Mouse (Mus musculus): ENCODE measurements around the gene Ndufc1. TPM values are rescaled to one million over a fixed set of nuclear protein-coding genes. Genes with fewer than 3 reads are reported as not detected.
A peak's percentile ranks its signal among the peaks of the same experiment; 100 is the strongest.
"Not testable (repeated sequence)": the region's sequence is repeated elsewhere in the genome, so short reads cannot be mapped to it uniquely, and the experiment has no call there.

The Ndufc1 gene
- 100 to 1,000 TPM; 341 to 350 TPM for total RNA-seq (2021)

DNA sequence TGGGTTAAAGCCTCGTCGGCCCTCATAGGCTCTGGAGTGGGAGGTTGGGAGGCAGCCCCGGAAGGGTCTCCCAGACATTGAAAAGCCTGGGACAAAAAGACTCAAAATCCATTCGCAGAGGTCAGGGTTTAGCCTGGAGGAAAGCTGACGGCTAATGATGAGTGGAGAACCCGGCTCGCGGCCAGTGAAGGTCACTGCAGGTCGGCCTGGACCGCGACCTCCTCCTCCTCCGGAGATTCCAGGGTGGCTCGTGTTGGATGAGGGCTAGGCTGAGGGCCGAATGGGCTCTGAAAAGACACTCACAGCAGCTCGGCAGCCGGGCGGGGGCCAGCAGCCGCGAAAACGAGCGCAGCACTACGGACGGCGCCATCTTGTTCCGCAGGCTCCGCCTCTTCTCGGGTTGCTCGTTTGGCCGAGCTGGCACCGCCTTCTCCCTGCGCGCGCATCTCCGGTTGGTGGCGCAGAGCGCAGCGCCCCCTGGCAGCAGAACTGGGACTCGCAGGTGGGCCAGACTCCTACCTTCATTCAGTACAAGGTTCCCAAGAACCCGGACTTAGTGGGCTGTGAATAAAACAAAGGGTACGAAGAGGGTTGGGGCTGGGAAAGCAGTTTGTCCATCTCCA lies at the start of gene Ndufc1:
TSS of gene Ndufc1 (minus strand) at position 428 of the 623 bp plus-strand sequence.
- DNase-seq (ENCODE audit: extremely low spot score in 1 of 2, low spot score in 2 of 2), result peak; percentile 94 to 97
- intact Hi-C loops (cut with DNase I), result no loop called here

DNA sequence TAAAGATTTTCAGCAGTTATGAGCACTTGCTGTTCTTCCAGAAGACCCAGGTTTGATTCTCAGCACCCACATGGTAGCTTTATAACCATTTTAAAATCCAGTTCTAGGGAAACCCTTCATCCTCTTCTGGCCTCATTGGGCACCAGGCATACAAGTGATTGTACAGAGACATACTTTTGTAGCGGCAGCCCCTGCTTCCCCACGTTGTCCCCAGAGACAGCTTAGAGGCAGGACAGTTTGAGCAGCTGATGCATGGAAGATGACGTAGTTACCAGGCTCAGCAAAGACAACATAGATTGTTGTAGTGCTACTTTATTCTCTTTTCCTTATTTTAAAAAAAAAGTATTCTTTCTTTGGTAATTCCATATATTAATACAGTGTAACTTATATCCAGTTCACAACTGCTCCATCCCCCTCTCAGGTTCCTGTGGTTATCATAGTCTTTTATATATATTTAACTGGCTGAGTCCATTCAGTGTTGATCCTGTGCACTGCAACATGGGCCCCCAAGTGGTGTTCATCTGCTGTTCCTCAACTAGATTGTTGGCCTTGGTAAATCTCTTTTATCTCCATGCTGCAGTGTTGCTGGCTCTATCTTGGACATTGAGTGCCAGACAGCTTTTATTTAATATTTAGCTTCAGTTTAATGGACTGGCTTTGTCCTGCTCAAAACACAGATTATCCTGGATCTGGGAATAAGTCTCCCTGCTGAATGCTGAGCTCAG lies 26.2 kb upstream of the Ndufc1 start:
- no peak for DNase-seq (ENCODE audit: extremely low spot score in 1 of 2, low spot score in 2 of 2)
- intact Hi-C loops (cut with DNase I), result no loop called here

DNA sequence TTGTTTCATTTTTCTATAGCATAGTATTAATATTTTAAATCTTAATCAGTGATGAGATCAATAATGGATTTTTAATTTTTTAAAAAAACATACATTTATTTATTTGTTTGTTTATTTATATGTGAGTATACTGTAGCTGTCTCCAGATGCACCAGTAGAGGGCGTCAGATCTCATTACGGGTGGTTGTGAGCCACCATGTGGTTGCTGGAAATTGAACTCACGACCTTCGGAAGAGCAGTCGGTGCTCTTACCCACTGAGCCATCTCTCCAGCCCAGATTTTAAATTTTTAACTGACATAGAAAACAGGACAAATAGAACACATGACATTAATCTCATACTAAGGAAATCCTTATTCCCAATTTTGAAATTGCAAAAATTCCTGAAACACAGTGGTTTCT lies 25.6 kb upstream of the Ndufc1 start:
- intact Hi-C loops (cut with DNase I); DNase-seq (ENCODE audit: extremely low spot score in 1 of 2, low spot score in 2 of 2): not testable (repeated sequence)

DNA sequence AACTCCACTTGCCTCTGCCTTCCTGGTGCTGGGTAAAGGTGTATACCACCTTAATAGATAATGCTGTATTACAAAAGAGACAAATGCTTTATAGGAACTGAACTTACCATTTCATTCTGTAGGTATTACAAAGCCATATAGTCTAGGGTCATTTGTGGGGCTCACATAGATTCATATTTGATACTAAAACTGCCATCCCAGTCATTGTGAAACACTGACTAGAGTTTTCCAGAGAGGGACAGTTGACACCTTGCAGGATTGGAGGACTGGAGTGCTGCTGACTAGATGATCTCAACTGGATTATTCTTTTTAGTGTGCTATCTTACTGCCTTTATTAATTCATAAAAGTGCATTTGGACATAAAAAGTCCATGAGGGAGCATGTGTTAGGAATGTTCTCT lies 16.6 kb upstream of the Ndufc1 start:
- intact Hi-C loops (cut with DNase I), result no loop called here
- DNase-seq (ENCODE audit: extremely low spot score in 1 of 2, low spot score in 2 of 2), result no peak

DNA sequence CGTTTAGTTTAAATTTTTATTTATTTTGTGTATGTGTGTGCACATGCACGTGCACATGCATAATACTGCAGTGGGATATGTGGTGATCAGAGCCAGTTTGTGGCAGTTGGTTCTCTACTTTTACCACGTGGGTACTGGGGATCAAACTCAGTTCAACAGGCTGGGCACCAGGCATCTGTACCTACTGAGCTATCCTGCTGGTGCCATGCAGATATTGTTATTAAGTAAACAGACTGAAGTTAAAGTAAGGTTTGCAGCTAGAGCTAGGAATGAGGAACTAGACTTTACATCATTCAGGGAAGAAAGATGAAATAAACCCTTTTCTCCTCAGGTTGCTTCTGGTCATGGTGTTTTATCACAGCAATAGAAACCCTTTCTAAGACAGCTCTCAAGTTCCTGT lies 13.1 kb upstream of the Ndufc1 start:
- DNase-seq (ENCODE audit: extremely low spot score in 1 of 2, low spot score in 2 of 2), result no peak
- intact Hi-C loops (cut with DNase I), result no loop called here

DNA sequence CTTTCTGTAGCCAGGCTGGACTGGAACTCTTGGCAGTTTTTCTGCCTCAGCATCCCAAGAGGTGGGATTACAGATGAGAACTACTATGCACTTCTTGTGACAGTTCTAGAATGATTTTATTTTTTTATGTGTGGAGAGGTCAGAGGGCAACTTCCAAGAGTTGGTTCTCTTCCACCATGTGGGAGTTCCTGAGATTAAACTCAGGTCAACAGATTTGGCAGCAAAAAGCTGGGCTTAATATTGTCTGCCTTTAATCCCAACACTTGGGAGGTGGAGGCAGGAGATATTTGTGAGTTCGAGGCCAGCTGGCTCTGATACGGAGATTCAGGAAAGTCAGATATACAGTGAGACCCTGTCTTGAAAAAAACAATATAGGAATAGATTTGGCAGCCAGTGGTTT lies 9.2 kb upstream of the Ndufc1 start:
- intact Hi-C loops (cut with DNase I), result no loop called here
- no peak for DNase-seq (ENCODE audit: extremely low spot score in 1 of 2, low spot score in 2 of 2)

DNA sequence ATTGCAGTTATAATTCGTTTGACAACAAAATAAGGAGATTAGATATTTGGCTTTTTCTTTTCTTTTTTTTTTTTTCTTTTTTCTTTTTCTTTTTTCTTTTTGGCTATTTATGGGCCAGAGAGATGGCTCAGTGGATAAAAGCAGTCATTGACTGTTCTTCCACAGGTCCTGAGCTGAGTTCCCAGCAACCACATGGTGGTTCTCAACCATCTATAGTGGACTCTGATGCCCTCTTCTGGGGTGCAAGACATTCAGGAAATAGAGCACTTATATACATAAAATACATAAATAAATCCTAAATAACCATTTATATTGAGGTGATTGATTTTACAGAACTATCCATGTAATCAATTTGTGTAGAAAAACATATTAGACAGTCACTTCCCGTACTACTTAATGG lies 8.7 kb upstream of the Ndufc1 start:
- DNase-seq (ENCODE audit: extremely low spot score in 1 of 2, low spot score in 2 of 2), result no peak
- intact Hi-C loops (cut with DNase I), result no loop called here

DNA sequence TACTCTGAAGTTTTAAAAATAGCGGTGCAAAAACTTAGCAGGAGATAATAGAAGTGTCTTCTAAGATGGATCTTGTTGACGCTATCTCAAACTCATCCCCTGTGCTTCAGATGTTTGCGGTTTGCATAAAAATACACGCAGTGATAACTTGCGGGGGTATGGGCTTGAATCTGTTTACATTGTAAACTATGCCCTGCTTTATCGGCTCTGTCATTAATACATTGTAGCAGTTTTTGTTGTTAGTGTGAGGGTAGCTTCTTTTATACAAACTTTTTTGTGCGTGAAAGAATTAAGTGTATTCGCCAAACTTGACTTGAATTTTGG lies 8.3 kb upstream of the Ndufc1 start:
- DNase-seq (ENCODE audit: extremely low spot score in 1 of 2, low spot score in 2 of 2), result no peak
- intact Hi-C loops (cut with DNase I), result no loop called here

DNA sequence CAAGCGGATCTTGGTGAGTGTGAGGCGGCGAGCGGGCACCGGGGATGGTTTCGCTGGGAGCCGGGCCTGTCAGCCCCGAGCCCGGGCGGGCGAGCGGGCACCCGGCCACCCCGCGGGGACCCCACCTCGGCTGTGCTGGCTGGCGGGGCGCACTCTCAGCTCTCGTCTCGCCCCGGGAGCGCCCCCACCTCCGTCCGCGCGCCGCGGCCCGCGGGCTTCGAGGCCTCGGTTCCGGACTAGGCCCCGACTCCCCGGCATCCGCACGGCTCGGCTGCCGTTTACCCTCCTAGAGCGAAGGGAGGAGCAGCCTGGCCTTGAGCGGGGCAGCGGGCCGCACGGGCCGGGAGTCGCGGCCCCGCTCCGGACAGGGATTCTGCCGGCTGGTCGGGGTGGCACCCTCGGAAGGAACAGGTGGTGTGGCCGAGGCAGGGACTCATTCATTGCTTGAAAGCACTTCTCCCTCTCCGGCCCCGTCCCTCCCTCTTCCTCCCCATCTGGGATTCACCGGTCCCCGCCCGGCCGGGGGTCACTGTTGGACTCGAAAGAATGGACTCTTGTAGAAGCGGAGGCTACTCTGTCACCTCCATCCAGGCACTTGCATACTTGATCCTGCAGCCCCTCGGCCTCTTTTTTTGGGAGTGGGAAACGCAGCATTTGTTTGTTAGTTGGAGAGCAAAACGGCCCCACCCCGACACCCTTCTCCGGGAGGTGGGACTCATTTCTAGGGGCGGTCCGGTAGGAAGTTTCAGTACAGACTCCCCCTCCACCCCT lies 7.8 kb upstream of the Ndufc1 start:
- peak in 1 of 2 experiments; percentile 65 for DNase-seq (ENCODE audit: extremely low spot score in 1 of 2, low spot score in 2 of 2)
- intact Hi-C loops (cut with DNase I), result no loop called here

DNA sequence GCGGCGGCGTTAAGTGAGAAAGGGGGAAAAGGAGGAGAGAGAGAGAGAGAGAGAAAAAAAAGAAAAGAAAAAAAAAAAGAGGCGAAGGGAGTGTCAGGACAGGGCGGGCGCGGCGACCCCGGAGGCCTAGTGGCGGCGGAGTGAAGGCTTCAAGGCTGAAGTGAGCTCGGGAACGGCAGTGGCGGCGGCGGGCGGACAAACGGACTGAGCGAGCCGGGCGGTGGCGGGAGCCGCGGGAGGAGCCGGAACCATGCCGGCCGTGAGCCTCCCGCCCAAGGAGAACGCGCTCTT lies 7.2 kb upstream of the Ndufc1 start:
- intact Hi-C loops (cut with DNase I), result no loop called here
- no peak for DNase-seq (ENCODE audit: extremely low spot score in 1 of 2, low spot score in 2 of 2)

DNA sequence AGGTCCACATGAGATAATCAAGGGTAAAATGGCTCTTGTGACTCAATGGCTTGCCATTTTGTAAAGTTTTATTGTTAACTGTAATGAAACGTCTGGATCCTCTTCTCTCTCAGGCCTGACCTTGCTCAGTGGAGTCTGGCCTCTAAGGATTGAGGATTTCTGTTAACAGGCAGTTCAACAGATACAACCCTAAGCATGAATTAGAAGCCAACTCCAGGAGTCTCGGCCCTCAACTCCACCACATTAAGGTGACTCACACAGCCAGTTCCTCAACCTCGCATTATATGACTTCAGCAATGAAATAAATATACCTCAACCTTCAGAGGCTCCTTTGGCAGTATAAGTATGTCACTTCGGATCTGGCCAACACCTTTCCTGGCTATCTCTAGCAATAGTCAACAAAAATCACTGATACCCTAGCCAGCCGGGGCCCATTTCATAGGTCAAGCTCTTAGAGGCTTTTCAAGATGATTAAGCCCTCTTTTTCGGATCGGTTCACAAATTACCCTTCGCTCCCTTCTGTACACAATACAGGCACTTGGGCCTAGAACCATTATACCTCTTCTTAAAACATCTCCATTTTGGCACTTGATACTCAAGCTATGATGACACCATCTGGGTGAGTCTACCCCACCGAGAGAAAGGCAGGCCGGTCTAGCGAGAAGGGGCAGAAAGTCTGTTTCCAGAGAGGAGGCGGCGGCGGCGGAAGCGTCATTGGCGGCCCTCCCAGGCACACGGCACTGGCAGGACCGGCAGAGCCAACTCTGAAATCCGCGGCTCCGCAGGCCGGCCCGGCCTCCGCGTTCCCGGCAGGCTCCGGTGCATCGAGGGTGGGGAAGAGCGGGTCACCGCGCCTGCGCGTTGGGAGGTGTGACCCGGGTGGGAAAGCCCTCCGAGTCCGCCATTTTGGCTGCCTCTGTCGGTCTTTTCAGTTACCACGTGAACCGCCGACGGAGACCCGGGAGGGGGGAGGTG lies 6.6 kb upstream of the Ndufc1 start, which contains the start of gene Naa15:
TSS of gene Naa15 (plus strand) at position 51 of the 975 bp plus-strand sequence.
- intact Hi-C loops (cut with DNase I), result no loop called here

DNA sequence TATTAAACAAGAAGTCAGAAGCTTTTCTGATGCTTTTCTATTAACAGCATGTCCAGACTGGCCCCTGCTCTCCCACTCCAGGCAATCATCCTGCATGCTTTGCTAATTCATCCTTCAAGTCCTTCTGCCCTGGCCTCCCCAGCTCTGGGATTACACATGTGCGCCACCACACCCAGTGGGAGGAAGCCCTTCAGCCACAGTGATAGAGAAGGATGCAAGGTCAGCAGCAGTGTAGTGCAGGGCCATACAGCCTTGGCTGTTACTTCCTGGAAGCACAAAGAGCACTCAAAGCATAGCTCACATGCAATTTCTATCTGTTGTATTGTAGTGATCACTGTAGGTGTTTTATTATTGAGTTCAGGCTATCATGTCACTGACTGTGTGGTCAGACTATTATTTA lies 4.5 kb upstream of the Ndufc1 start:
- intact Hi-C loops (cut with DNase I), result no loop called here
- DNase-seq (ENCODE audit: extremely low spot score in 1 of 2, low spot score in 2 of 2), result peak in 1 of 2 experiments; percentile 26

More for the DNA sequence above, 6.6 kb upstream of the Ndufc1 start, which contains the start of gene Naa15:
- DNase-seq (ENCODE audit: extremely low spot score in 1 of 2, low spot score in 2 of 2), result peak; percentile 94 to 98

DNA sequence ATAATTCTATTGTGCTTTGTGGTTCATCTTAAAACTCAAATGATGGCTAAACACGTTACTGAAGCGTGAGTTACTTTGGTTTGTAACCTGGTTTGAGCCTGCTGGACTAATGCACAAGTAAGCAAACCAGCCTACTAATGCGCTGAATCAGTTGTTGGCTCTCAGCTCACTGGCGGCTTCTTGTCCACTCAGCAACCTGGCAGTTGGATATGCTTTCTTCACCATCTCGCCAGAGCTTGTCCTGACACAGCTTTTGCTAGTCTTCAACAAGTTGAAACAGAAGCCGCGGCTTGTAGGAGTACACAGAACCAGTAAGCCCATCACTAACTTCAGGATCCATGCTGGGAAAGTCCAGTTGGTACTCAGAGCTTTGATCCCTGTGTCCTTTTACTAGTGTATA lies 3.7 kb upstream of the Ndufc1 start:
- intact Hi-C loops (cut with DNase I), result no loop called here
- DNase-seq (ENCODE audit: extremely low spot score in 1 of 2, low spot score in 2 of 2), result no peak

DNA sequence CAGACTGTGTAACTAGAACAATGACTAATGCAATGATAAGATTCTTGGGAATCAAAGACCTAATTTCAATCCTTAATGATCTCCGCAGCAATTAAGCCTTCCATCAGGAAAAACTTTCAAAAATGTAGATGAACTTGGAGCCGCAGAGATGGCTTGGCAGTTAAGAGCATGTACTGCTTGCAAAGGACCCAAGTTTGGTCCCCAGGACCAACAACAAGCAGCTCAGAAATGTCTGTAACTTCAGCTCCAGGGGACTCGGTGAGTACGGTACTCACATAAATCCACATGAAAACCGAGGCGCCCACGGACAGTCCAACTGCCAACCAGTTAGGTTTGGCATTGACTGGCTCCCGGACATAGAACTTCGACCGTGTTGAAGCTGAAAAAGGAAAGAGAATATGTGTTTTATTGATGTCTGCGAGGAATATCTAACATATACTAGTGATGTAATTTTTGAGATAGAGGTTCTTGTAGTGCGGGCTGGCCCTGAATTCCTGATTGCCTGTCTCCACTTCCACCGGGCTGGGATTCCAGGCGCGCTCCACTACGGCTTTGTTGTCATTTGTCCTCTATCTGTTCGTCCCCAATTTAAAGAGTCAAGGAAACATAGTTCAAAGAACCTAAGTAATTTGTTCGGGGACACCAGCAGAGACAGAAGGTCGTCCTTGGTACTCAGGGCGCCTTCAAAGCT lies 773 bp downstream of the Ndufc1 start:
- DNase-seq (ENCODE audit: extremely low spot score in 1 of 2, low spot score in 2 of 2), result no peak
- intact Hi-C loops (cut with DNase I), result no loop called here

DNA sequence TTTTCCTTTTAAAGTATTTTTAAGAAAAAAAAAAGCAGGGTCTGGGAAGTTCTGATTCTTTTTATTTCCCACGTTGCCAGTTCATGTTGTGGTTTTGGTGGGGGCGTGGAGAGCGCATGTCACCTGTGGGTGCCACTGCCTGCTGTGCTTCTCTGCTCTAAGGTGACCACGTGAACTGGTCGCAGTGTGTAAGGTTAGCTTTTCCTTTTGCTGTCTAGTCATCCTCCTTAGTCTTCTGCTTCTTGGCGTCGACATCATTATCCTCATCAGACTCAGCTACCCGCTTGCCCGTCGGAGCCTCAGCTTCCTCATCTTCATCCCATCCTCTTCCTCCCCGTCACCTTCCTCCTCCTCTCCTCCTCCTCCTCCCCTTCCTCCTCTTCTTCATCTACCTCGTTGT lies 6.2 kb downstream of the Ndufc1 start:
- intact Hi-C loops (cut with DNase I), result no loop called here
- no peak for DNase-seq (ENCODE audit: extremely low spot score in 1 of 2, low spot score in 2 of 2)

DNA sequence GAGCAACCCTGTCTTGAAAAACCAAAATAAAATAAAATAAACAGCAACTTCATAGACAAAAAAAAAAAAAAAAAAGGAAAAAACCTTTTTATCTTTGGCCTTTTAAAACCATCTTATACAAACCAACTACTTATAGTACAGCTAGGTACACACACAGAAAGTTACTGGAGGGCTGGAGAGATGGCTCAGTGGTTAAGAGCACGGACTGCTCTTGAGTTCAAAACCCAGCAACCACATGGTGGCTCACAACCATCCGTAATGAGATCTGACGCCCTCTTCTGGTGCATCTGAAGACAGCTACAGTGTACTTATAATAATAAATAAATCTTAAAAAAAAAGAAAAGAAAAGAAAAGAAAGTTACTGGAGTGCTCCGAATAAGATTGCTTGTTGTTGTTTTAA lies 6.7 kb downstream of the Ndufc1 start:
- intact Hi-C loops (cut with DNase I); DNase-seq (ENCODE audit: extremely low spot score in 1 of 2, low spot score in 2 of 2): not testable (repeated sequence)

DNA sequence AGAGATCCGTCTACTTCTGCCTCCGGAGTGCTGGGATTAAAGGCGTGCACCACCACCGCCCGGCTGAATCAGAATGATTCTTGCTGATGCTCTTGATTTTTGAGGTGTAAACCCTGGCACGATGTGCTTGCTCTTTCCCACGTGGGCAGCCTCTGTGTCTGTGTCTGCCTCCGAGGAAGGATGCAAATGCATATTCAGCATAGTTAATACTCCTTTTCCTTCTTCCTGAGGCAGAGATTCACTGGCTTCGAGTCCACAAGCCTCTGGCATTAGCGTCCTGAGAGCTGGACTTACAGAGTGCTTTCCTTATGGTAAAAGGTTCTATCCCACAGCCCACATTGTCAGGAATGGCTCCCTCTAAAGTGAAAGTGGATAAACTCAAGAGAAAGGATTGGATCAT lies 8.1 kb downstream of the Ndufc1 start:
- no peak for DNase-seq (ENCODE audit: extremely low spot score in 1 of 2, low spot score in 2 of 2)

DNA sequence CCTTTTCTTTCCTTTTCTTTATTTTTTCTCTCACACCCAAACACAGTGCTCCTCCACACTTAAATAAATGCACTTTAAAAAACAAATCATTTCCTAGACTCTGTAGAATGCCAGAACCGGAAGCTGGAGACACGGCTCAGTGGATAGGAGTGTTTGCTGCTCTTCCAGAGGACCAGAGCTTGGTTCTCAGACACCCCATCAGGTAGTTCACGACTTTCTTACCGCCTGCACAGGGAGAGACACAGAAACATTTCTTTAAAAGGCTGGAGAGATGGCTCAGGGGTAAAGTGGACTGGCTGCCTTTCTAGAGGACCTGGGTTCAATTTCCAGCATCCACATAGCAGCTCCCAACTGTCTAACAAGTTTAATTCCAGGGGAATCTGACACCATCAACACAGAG lies 9.3 kb downstream of the Ndufc1 start:
- no peak for DNase-seq (ENCODE audit: extremely low spot score in 1 of 2, low spot score in 2 of 2)
- intact Hi-C loops (cut with DNase I), result no loop called here

More for the DNA sequence above, 8.1 kb downstream of the Ndufc1 start:
- intact Hi-C loops (cut with DNase I), result loop anchor here (2.0 kb wide), 1 partner anchor 20 kb away; no protein-coding TSS in a partner anchor

Data from left cerebral cortex, postnatal 10 days (tissue).